Mouse (Mus musculus): ENCODE results near the gene Sacs. TPM values are rescaled to one million over a fixed set of nuclear protein-coding genes. Genes with fewer than 3 reads are reported as not detected.
A peak's percentile ranks its signal among the peaks of the same experiment; 100 is the strongest.

Sacs gene
- total RNA-seq, 2 experiments from 2014 or later, result 15.8 to 17.2 TPM

DNA sequence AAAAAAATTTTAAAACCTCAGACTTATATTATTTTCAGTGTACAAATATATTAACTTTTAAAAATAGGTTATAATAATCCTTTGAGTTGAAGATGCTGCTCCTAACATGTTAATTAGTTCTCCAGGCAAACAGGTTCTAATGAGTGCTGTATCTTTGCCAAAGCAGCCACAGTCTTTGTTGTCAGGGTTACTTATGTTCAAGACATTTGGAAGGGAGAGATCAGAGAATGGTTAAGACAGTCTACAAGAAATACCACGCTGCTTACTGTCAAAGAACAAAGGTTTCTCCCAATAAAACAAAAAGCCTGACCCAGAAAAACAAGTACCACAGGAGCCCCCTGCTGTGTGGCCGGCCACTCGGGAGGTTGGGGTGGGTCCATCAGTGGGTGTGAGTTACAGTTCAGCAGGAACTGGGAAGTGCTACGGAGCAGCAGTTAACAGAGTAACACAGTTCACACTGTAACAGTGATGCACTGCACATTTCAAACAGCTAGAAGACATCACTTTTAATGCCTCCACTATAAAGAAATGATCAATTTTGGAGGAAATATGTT is 98.9 kb downstream of the Sacs start:
- no peak for DNase-seq

GRCm38 (mm10) chr14:61238751-61239150 is 100.5 kb downstream of the Sacs start:
- no peak for DNase-seq

DNA sequence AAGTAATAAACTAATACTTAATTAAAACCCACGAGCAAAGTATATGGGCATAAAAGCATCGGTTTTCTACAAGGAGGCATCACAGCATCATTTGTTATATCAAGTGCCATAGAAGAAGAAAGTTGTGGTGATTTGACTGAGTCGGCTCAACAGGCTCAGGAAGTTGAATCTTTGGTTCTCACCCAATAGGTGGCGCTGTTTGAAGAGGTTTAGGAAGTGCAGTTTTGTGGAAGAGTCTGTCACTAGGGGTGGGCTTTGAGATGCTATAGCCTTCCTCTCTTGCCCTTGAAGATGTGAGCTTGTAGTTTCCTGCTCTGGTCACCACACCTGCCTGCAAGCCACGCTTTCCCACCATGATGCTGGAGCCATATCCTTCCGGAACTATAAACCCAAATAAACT is 104.4 kb downstream of the Sacs start:
- no peak for DNase-seq

- DNase-seq, result no peak
Observed at GRCm38 (mm10) chr14:61246444-61246843, 108.2 kb downstream of the Sacs start.

DNA sequence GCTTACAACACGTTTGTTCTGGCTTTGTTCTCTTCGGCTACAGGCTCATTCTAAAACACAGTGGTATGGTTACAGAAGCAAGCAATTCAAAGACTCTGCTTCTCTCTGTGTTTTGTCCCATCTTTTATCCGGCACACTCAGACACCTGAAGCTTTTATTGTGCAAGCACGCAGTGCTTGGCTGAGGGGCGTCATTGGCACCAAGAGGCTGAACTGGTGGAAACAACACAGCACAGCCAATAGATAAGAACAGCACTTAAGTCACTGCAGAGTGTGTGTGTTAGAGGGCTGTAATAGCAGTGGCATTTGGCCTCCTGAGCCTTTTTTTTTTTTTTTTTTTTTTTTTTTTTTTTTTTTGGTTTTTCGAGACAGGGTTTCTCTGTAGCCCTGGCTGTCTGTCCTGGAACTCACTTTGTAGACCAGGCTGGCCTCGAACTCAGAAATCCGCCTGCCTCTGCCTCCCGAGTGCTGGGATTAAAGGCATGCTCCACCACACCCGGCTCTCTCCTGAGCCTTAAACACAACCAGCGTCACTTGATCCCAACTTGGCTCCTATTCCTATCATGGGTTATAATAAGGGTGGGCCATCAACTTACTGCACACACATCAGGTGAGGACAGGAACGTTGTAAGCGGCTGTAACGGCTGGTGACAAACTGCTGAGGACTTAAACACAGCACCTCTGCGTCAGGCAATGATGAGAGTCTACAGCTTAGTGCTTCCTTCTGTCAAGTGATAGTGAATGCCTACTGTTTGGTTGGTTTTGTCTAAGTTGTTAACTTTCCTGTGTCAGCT is 114.5 kb downstream of the Sacs start:
- DNase-seq, result no peak

GRCm38 (mm10) chr14:61258352-61258751 is 120.1 kb downstream of the Sacs start, which contains the start of gene Sgcg:
Gene Sgcg (minus strand): TSS chr14:61258490.
- DNase-seq, result peak; percentile 85

DNA sequence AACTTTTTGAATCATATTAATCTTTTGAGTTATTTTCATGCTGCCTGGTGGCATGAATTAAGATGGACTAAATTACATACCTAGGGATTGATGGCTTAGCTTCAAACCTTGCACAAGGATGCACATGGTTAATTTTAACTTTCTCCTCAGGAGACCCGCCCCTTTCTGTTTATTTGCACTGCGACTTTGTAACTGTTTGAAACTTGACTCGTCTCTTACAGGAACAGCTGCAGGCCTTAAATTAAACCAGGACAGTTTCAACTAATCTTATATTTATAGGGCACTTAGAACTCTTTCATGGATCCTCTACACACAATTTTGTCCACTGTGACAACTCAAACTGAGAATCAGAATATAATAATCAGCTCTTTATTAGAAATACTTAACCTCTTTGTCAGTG is 120.8 kb downstream of the Sacs start:
- DNase-seq, result no peak

DNA sequence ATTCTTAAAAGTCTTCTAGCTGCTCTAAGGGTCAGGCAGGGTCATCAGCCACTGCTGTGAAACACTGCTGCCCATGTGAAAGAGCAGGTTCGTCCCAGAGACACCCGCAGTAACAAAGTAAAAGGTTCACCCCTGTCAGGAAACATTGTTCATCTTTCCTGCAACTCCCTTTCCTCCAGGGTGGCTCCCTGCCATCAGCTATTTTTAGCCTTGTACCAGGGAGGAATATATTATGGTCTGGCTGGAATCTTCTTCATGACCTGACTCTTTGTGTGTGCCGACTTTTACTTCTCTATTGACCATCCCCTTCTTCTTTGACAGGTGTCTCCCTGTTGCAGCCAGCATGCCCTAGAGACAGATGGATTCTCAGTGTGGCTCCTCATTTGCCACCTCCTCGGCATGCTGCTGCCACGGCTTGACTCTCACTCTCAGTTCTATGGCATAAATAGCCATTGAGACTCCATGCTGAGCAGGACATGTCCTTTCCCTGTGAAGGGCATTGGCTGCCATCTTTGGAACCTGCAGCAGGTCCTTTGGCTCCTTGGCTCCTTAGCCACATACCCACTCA is 129.7 kb downstream of the Sacs start:
- DNase-seq, result peak; percentile 25

DNA sequence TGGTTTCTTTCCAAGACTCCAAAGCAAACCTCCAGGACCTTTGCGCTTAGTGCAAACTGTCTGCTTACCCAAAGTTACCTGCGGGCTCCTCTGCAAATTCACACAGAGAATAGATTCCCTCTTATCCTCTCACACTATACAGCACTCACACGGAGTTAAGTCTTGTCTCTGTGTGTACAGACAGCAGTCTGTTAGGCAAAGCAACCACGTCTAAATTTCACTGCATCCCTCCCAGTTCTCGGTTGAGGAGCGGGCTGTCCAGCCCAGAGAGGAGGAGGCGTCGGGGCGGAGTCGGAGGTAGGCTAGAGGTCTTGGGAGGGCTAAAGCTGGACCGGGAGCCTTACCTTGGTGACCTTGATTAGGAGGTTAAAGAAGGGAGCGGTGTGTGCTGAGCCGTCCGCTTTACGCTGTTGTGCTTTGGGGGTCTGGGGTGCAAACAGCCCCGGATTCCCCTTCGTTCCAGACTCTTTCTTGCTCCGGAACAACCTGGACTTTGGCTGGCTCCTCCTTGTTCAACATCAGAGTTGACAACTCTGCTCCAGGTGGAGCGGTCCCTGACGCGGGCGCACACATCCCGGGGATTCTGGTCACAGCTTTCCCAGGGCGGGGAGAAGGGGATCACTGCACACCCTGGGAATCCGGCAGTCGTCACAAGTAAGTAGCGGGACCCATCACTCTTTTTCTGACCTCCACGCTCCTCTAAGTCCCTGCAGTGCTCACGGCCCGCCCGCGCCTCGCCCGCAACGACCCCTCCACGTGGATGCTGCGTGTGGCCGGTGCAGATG is 136.3 kb downstream of the Sacs start:
- DNase-seq, result no peak

GRCm38 (mm10) chr14:61277285-61277684 is 139.0 kb downstream of the Sacs start:
- DNase-seq, result no peak

- DNase-seq, result no peak
Observed at GRCm38 (mm10) chr14:61278676-61279300, 140.5 kb downstream of the Sacs start.

- no peak for DNase-seq
Observed at GRCm38 (mm10) chr14:61288606-61289286, 150.5 kb downstream of the Sacs start.

Other genes starting within 250 kb of the Sacs start
- 1 to 10 TPM; 6.1 to 8.5 TPM for gene Tnfrsf19, start 92.0 kb upstream of the Sacs start, total RNA-seq (2021)
- gene Sgcg, start 120.0 kb downstream of the Sacs start, total RNA-seq (2021), result 100 to 1,000 TPM; 142 to 155 TPM
- under 1 TPM; 0.23 to 0.48 TPM for gene Arl11, start 171.3 kb downstream of the Sacs start, total RNA-seq (2021)
- gene Ebpl, start 222.0 kb downstream of the Sacs start, total RNA-seq (2021), result 1 to 10 TPM in 1 of 2 experiments, under 1 TPM in 1; 0.84 to 1.4 TPM